ENCODE assay signal across 8 mouse cellular contexts in genomic region chr9:44881221-44881871, GRCm38 (mm10). TPM values are rescaled to one million over a fixed set of nuclear protein-coding genes. Genes with fewer than 3 reads are reported as not detected.
DNase-seq lines count a peak whose midpoint lies in the region; ATAC-seq lines count a peak whose summit lies in the region.

Kmt2a (minus strand) TSS chr9:44881296.

- ATAC-seq in megakaryocyte-erythroid progenitor cell, adult 5-6 weeks (replicated peaks; ENCODE audit: low FRiP score, low TSS enrichment, poor library complexity, severe bottlenecking): peak; percentile 34

- intact Hi-C loops in left cerebral cortex, postnatal 10 days (cut with DNase I): loop anchor here (2.0 kb wide), 1 partner anchor 45 kb away; no protein-coding TSS in a partner anchor

- peak; percentile 95 for DNase-seq in adipocyte (ENCODE audit: low spot score)
- peak; percentile 87 for DNase-seq in embryo, embryonic 10 days (ENCODE audit: low spot score)
- peak; percentile 99 for DNase-seq in gastrocnemius, postnatal 10 days
- DNase-seq in induced T-regulatory cell, adult 2 months (ENCODE audit: low read depth): peak; percentile 96
- DNase-seq in left cerebral cortex, postnatal 10 days (ENCODE audit: extremely low spot score in 1 of 2, low spot score in 2 of 2): peak; percentile 95 to 99
- peak; percentile 99 for DNase-seq in right cerebral cortex, postnatal 25 days
- peak; percentile 99 for DNase-seq in urinary bladder, postnatal 4 days (ENCODE audit: low spot score in 2 of 2)

RNA-seq across cellular contexts. Expression of gene Kmt2a, which starts in this region (rescaled TPM):
- 10 to 100 TPM; 15.1 to 21.3 TPM for total RNA-seq in gastrocnemius, postnatal 10 days (2021)
- 10 to 100 TPM; 43.2 to 49.7 TPM for total RNA-seq in left cerebral cortex, postnatal 10 days (2021)
- 97.4 and 110 TPM in 2 replicates for total RNA-seq in megakaryocyte-erythroid progenitor cell, adult 5-6 weeks (2014; fragmentation: Nextera tagmentation)
- total RNA-seq in megakaryocyte-erythroid progenitor cell, adult 5-6 weeks (2017): 14.0 and 23.6 TPM in 2 replicates

Comparison
In these comparisons a context has a peak if more than half of its experiments do, and no peak if none do; other contexts are left out.
1. Peak in every context shown above with its lines: DNase-seq and ATAC-seq.